Mouse (Mus musculus) midbrain, embryonic 11.5 days (tissue): Measurements from ENCODE around the gene Ccr7. TPM values are rescaled to one million over a fixed set of nuclear protein-coding genes. Genes with fewer than 3 reads are reported as not detected.

Experiments
- ATAC-seq: fragments of 200-750 bp; cut with Nextera tagmentation; 2 replicates; pipeline ENCODE4 v1.8.0; 2017; ENCODE audit warnings: moderate TSS enrichment, moderate library complexity; ENCODE audit not compliant: low FRiP score
- DNase-seq: peaks from one replicate; pipeline ENCODE4 v3.0.0; 2015; ENCODE audit warnings: low spot score; ENCODE audit errors: missing footprints
- H3K27ac ChIP-seq: fragments of 300-500 bp; sonication (generic); 2 replicates; pipeline ENCODE4 v1.5.1; 2014; ENCODE audit warnings: low read depth, low read length
- H3K27me3 ChIP-seq: fragments of 300-500 bp; sonication (generic); 2 replicates; pipeline ENCODE4 v1.6.1; 2014; ENCODE audit warnings: mild to moderate bottlenecking, low read length, moderate library complexity, mixed read lengths; ENCODE audit not compliant: control insufficient read depth, insufficient read depth
- H3K36me3 ChIP-seq: fragments of 300-500 bp; sonication (generic); 2 replicates; pipeline ENCODE4 v1.6.1; 2014; ENCODE audit warnings: mild to moderate bottlenecking, low read length, moderate library complexity, mixed read lengths; ENCODE audit not compliant: control insufficient read depth, insufficient read depth
- H3K4me1 ChIP-seq: fragments of 300-500 bp; sonication (generic); 2 replicates; pipeline ENCODE4 v1.6.1; 2014; ENCODE audit warnings: low read length; ENCODE audit not compliant: control insufficient read depth, insufficient read depth
- H3K4me2 ChIP-seq: fragments of 300-500 bp; sonication (generic); 2 replicates; pipeline ENCODE4 v1.6.1; 2014; ENCODE audit warnings: mild to moderate bottlenecking, moderate library complexity
- H3K4me3 ChIP-seq: fragments of 300-500 bp; sonication (generic); 2 replicates; pipeline ENCODE4 v1.5.1; 2014; ENCODE audit warnings: low read depth, low read length
- H3K9ac ChIP-seq: fragments of 300-500 bp; sonication (generic); 2 replicates; pipeline ENCODE4 v1.6.1; 2014; ENCODE audit warnings: low read length
- H3K9me3 ChIP-seq: fragments of 300-500 bp; sonication (generic); 2 replicates; pipeline ENCODE4 v1.6.1; 2016; ENCODE audit warnings: low read length; ENCODE audit not compliant: control insufficient read depth
- WGBS: fragments of 180-500 bp; shearing (Covaris S2); extraction: QIAGEN DNeasy Blood & Tissue Kit; methylation state at CpG from one replicate; pipeline ENCODE4 v1.1.7; 2014; 5-methylcytosine and 5-hydroxymethylcytosine counted together
- polyA plus RNA-seq: library from polyadenylated mRNA; unstranded; fragments of >200 nt; fragmentation: Nextera tagmentation; extraction: Ambion mirVana; gene quantifications from 2 replicates; pipeline ENCODE4 v1.2.1, GENCODE M21; 2014

The Ccr7 gene
- polyA plus RNA-seq, 1 experiment from 2014 or later = not detected

DNA sequence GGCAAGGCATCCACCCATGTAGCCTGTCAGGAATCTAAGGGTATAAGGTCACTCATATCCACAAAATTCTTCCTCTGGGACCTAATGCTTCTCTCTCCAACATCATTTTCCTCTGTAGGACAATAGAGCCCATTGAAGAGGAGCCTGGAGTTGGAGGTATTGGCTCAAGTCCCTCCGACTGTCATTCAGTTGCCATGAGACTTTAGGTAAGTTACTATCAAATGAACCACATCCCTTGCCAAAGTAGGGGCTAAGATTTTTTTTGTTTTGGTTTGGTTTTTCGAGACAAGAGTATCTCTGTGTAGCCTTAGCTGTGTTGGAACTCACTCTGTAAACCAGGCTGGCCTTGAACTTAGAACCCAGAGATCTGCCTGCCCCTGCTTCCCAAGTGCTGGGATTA lies 16.6 kb upstream of the Ccr7 start:
- 74% methylated on average over 2 of the region's 2 CpGs for WGBS
- Histone ChIP-seq H3K4me3 (no peak overlapping the region), H3K9ac (no peak overlapping the region), H3K27me3 (no peaks in the 10 kb centered on the region), H3K27ac (no peak overlapping the region), H3K36me3 (no peaks in the 10 kb centered on the region), H3K9me3 (no peaks in the 10 kb centered on the region), H3K4me2 (no peak overlapping the region), H3K4me1 (no peaks in the 10 kb centered on the region)
- no peak for ATAC-seq
- DNase-seq = no peak

- ATAC-seq (no peak), DNase-seq (no peak)
- H3K4me3 ChIP-seq = no peak overlapping the region
- no peak overlapping the region for H3K9ac ChIP-seq
- no peaks in the 10 kb centered on the region for H3K27me3 ChIP-seq
- H3K4me1 ChIP-seq = no peaks in the 10 kb centered on the region
- H3K4me2 ChIP-seq = no peak overlapping the region
- H3K36me3 ChIP-seq = no peaks in the 10 kb centered on the region
- WGBS = 78% methylated on average over 12 of the region's 12 CpGs
- H3K9me3 ChIP-seq = no peaks in the 10 kb centered on the region
- no peak overlapping the region for H3K27ac ChIP-seq
Observed at GRCm38 (mm10) chr11:99170547-99171267, 15.8 kb upstream of the Ccr7 start.

GRCm38 (mm10) chr11:99170005-99170404 lies 15.1 kb upstream of the Ccr7 start:
- Histone ChIP-seq H3K9ac (no peak overlapping the region), H3K27ac (no peak overlapping the region), H3K4me3 (no peak overlapping the region), H3K27me3 (no peaks in the 10 kb centered on the region), H3K4me1 (no peaks in the 10 kb centered on the region), H3K36me3 (no peaks in the 10 kb centered on the region), H3K9me3 (no peaks in the 10 kb centered on the region), H3K4me2 (no peak overlapping the region)
- no peak for ATAC-seq
- 90% methylated on average over 6 of the region's 6 CpGs for WGBS
- no peak for DNase-seq

GRCm38 (mm10) chr11:99169438-99169837 lies 14.6 kb upstream of the Ccr7 start:
- no peak for DNase-seq
- H3K27ac ChIP-seq = no peak overlapping the region
- no peak overlapping the region for H3K4me2 ChIP-seq
- no peaks in the 10 kb centered on the region for H3K9me3 ChIP-seq
- H3K4me3 ChIP-seq = no peak overlapping the region
- H3K36me3 ChIP-seq = no peaks in the 10 kb centered on the region
- no peak for ATAC-seq
- no peaks in the 10 kb centered on the region for H3K27me3 ChIP-seq
- H3K9ac ChIP-seq = no peak overlapping the region
- no peaks in the 10 kb centered on the region for H3K4me1 ChIP-seq
- WGBS = 89% methylated on average over 2 of the region's 2 CpGs

DNA sequence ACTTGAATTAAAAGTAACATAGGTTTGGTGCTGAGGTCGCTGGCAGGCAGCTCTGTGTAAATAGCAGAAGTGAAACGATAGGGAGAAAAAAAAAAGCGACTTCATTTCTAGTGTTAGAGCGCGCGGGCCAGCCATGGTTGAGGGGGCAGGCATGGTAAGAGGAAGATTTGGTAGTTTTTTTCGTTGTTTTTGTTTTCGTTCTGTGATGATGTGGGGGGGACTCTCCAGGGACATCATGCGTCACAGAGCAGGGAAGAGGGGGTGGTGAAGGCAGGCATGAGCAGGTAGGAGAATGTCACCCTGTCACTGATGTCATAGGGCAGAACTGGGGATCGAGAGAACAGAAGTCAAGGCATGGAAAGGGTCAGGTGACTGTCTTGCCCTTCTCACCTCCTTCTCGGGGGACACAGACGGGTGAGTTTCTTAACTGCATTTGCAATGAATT lies 13.2 kb upstream of the Ccr7 start:
- ATAC-seq = no peak
- 70% methylated on average over 12 of the region's 12 CpGs for WGBS
- H3K4me1 ChIP-seq = no peaks in the 10 kb centered on the region
- no peak for DNase-seq
- H3K27me3 ChIP-seq = no peaks in the 10 kb centered on the region
- no peak overlapping the region for H3K9ac ChIP-seq
- H3K4me2 ChIP-seq = no peak overlapping the region
- H3K4me3 ChIP-seq = no peak overlapping the region
- no peaks in the 10 kb centered on the region for H3K9me3 ChIP-seq
- H3K36me3 ChIP-seq = no peaks in the 10 kb centered on the region
- no peak overlapping the region for H3K27ac ChIP-seq

GRCm38 (mm10) chr11:99167576-99167975 lies 12.7 kb upstream of the Ccr7 start:
- Histone ChIP-seq H3K9ac (no peak overlapping the region), H3K27ac (no peak overlapping the region), H3K36me3 (no peaks in the 10 kb centered on the region), H3K9me3 (no peaks in the 10 kb centered on the region), H3K27me3 (no peaks in the 10 kb centered on the region), H3K4me3 (no peak overlapping the region), H3K4me1 (no peaks in the 10 kb centered on the region), H3K4me2 (no peak overlapping the region)
- DNase-seq (no peak), ATAC-seq (no peak)
- WGBS = 86% methylated on average over 7 of the region's 7 CpGs

DNA sequence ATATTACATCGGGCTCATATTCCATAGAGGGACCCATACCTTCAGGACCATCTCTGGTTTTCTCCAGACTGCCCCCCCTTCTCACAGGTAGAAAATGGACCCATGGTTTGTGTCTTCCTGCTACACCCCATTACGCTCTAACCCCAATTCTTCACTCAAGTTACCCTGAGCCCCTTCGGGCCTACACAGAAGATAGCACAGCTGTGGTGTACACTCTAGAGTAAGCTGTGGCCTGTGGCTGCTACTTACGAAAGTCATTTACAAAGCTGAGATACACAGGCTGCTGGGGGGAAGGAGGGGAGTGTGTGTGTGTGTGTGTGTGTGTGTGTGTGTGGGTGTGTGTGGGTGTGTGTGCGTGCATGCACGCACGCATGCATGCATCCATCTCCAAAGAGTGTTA lies 11.4 kb upstream of the Ccr7 start:
- 96% methylated on average over 7 of the region's 7 CpGs for WGBS
- no peak for DNase-seq
- no peaks in the 10 kb centered on the region for H3K9me3 ChIP-seq
- H3K4me2 ChIP-seq = no peak overlapping the region
- H3K4me1 ChIP-seq = no peaks in the 10 kb centered on the region
- H3K4me3 ChIP-seq = no peak overlapping the region
- H3K27ac ChIP-seq = no peak overlapping the region
- no peak for ATAC-seq
- no peaks in the 10 kb centered on the region for H3K36me3 ChIP-seq
- H3K27me3 ChIP-seq = no peaks in the 10 kb centered on the region
- H3K9ac ChIP-seq = no peak overlapping the region

DNA sequence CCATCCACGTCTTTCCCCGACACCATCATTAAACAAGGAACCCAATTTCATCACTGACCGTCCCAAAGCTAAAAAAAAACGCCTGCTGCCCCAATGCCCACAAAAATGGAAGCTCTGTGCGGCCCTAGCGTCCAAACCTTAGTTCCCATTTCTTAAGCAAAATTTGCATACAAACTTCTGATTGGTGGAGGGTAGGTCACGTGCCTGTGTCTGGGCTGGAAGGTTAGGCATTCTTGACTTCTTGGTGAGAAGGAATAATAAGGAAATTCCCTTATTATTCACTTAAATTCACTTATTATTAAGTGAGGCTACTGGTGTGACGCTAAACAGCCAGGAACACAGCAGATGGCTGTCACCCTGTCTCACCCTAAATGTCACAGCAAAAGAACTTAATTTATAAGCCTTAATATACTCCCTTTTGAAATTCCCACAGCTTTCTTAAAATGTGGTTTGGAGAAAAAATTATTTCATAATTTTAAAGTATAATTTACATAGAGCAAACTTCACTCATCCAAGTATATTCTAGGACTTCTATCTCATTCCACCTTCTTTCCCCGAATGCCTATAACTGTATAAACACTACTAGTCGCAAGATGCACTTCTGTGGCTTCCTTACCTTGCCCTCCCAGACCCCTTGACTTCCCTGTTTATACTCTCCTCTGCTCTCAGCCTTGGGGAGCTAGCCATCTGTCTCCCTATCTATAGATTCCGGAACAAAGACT lies 10.3 kb upstream of the Ccr7 start:
- Histone ChIP-seq H3K27me3 (no peaks in the 10 kb centered on the region), H3K4me2 (no peak overlapping the region), H3K4me3 (no peak overlapping the region), H3K36me3 (no peaks in the 10 kb centered on the region), H3K9ac (no peak overlapping the region), H3K9me3 (no peaks in the 10 kb centered on the region), H3K27ac (no peak overlapping the region), H3K4me1 (no peaks in the 10 kb centered on the region)
- ATAC-seq (no peak), DNase-seq (no peak)
- WGBS = 80% methylated on average over 11 of the region's 11 CpGs

DNA sequence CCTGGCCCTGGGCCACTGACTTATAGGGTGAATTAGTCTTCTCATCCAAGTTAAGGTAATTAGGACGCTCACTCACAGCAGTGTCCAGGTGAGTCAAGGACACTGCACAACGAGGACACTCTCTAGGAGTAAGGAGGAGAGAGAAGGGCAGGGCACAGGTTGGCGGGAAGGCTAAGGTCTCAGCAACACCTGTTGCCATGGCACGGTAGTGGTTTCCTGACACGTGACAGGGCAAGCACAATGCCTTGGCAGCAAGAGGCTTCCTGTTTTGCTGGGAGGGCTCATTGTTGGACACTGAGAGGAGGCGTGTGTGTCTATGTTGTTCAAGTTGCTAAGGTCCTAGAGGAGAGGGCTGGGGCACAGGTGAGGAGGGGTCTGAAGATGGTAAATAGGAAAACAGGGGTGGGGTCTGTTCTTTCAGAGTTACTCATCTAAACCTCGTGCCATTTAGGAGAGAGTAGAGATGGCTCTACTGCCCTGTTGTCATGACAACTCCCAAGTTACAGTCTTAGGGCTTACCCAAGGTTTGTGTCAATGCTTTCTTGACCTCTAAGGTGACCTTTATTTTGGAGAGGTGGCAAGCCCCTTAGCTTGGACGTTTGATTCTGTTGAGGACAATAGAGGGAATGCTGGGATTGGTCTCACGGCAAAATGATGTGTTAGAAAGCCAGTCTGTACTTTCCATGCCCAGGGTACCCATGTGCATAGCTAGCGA lies 8.3 kb upstream of the Ccr7 start:
- Histone ChIP-seq H3K27ac (no peak overlapping the region), H3K27me3 (no peaks in the 10 kb centered on the region), H3K4me1 (no peaks in the 10 kb centered on the region), H3K4me2 (no peak overlapping the region), H3K9ac (no peak overlapping the region), H3K9me3 (no peaks in the 10 kb centered on the region), H3K4me3 (no peak overlapping the region), H3K36me3 (no peaks in the 10 kb centered on the region)
- 77% methylated on average over 10 of the region's 10 CpGs for WGBS
- ATAC-seq = no peak
- no peak for DNase-seq
